Mouse (Mus musculus) urinary bladder, adult 18-20 months (tissue): ENCODE data around the gene Eif1.
"Not testable (repeated sequence)": the region's sequence is repeated elsewhere in the genome, so short reads cannot be mapped to it uniquely, and the experiment has no call there.

ENCODE experiments used
- DNase-seq, 2 experiments: peaks; one replicate each; pipeline ENCODE4 v3.0.0; 2022; ENCODE audit warnings: low spot score in 2 of 2, mixed read lengths in 2 of 2

Eif1 gene

GRCm38 (mm10) chr11:100312096-100312679 is 7.5 kb upstream of the Eif1 start:
- DNase-seq, result no peak

DNA sequence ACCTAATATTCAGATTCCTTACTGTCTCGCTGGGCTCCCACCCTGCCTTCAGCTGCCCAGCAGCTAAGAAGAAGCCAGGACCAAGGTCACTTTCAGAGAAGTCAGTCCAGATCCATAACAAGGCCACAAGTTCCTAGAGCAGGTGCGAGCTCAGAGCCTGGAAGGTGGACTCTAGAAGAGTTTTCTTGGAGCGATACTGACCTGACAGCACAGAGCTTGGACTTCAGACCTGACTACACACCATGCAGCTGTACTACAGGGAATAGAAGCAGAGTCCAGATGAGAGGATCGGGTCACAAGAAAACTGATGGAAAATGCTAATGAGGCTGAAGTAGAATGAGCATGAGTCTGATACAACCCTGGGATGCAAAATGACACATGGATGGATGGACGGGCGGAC is 6.3 kb upstream of the Eif1 start:
- no peak for DNase-seq

GRCm38 (mm10) chr11:100315439-100315838 is 4.2 kb upstream of the Eif1 start:
- DNase-seq, result no peak

DNA sequence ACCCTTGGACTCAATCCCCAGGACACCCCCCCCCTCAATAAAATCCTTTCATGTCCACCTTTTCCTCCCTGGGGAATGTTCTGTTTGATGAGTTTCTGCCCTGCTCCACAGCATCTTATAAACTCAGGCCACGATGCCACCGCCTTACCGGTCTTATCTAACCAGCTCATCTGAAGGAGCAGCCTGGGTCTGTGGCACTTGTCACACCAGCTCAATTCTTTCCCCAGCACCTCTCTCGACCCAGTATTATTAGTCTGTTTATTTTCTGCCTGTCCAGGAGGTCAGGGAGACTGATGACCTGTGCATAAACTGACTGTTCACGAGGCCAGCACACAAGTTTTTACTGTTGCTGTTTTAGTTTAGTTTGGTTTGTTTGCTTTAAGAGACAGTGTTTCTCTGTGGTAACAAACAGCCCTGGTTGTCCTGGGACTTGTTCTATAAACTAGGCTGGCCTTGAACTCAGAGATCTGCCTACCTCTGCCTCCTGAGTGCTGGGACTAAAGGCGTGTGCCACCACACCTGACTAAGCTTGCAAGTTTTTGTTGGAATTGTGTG is 1.8 kb upstream of the Eif1 start:
- DNase-seq, result no peak

DNA sequence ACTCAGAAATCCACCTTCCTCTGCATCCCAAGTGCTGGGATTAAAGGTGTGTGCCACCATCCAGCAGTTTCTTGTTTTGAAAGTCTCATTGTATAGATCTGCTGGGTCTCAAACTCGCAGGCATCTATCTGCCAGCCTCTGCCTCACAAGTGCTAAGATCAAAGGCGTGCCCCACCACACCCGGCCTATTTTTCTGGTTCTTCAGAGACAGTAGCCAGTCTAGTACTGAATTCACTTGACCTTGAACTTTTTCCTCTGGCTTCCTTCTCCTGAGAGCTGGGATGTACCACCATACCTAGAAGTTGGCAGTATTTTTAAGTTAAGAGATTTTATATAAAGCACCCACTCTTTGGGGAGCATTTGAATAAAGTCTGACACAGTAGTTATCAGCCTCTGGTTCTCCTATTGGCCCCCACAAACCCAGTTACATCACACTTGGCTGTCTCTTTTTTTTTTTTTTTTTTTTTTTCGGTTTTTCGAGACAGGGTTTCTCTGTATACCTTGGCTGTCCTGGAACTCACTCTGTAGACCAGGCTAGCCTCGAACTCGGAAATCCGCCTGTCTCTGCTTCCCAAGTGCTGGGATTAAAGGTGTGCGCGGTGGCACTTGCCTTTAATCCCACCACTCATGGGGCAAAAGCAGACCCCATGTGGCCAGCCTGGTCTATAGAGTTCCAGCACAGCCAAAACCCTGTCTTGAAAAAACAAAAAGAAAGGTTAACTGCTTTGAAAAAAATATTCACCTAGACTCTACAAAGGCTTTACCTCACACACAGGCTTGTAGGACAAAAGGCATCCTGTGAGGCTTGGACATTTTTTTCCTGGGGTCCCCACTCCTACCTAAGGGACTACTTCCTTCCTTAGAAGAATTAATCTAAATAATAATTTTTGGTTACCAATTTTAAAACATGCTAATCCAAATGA is 895 bp upstream of the Eif1 start:
- DNase-seq, result no peak

- DNase-seq, result peak; percentile 78 to 96
These were observed 516 bp downstream of the Eif1 start for GRCm38 (mm10) chr11:100320172-100320630.

DNA sequence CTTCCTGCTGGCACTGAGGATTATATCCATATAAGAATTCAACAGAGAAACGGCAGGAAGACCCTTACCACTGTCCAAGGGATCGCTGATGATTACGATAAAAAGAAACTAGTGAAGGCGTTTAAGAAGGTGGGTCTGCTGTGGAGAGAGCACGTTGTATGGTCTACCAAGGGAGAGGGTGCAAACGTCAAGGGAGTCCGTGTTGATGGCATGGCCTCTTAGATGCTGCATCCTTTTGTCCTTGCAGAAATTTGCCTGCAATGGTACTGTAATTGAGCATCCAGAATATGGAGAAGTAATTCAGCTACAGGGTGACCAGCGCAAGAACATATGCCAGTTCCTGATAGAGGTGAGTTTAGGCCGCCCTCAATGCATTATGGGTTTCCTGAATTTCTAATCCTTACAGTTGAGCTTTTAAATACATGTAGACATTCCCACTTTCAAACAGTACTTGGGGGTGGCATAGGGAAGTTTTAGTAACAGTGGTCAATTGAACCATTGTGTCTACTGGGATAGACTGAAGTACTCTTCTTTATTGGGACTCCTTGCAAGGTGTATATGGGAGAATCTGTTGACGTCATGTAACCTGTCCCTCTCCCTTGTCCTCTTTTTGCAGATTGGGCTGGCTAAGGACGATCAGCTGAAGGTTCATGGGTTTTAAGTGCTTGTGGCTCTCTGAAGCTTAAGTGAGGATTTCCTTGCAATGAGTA is 1.2 kb downstream of the Eif1 start:
- not testable (repeated sequence) for DNase-seq

GRCm38 (mm10) chr11:100321479-100322305 is 2.0 kb downstream of the Eif1 start:
- not testable (repeated sequence) for DNase-seq

DNA sequence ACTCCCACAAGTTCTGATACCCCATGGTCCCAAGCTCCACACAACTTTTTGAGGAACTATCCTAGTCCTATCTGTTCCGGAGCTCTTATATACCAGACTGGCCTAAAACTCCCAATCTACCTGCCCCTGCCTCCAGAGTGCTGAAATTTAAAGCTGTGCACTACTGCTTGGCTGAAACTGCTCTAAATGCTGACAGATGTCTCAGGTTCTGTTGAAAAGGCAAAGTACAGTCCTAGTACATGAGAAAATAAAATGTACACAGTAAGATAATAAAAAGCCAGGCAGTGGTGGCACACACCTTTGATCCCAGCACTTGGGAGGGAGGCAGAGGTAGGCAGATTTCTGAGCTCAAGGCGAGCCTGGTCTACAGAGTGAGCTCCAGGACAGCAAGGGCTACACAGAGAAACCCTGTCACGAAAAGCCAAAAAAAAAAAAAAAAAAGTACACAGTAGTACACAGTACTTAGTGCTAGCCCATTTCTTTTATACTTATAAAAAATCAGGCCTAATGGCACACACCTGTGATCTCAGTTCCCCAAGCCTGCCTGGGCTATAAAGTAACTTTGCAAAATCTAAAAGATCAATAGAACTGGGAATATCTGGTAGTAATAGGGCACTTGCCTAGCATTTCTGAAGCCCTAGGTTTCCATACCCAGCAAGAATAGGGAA is 3.0 kb downstream of the Eif1 start:
- DNase-seq, result no peak

DNA sequence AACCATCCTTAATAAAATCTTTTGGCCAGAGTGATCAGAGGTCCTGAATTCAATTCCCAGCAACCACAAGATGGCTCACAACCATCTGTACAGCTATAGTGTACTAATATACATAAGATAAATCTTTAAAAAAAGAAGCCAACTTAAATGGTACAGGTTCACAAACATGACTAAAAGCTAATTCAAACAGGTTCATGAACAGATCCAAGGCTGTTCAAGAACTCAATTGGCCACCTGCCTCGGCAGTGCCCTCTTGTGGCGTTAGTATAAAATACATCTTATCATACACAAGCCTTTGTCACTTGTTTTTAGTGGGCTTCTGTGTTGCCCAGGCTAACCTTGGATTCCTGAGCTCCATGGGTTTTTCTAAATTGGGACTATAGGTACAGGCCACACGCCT is 3.9 kb downstream of the Eif1 start:
- DNase-seq, result peak in 1 of 2 experiments; percentile 31

GRCm38 (mm10) chr11:100325062-100325629 is 5.5 kb downstream of the Eif1 start:
- no peak for DNase-seq

DNA sequence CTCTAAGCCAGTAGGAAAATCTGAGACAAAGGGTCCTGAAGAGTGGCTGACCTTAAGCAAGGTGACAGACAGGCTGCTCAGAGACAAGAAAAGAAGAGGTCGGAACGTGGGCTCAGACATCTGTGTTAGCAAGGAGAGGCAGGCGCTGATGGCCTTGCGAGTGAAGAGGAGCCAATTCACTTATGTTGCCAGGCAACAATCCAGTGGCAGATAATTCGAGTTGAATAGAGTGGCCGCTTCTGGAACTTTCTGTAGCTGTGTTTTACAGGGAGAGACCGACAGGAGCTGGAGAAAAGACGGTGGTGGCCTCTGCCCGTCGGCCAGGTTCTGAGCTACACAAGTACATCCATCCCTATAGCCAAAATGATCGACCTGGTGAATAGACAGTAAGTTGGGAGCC is 7.6 kb downstream of the Eif1 start:
- DNase-seq, result no peak

GRCm38 (mm10) chr11:100327761-100328160 is 8.1 kb downstream of the Eif1 start:
- DNase-seq, result no peak

- DNase-seq, result no peak
These were observed 10.6 kb downstream of the Eif1 start for GRCm38 (mm10) chr11:100330235-100330634.

GRCm38 (mm10) chr11:100330816-100331375 is 11.2 kb downstream of the Eif1 start:
- DNase-seq, result not testable (repeated sequence)

- no peak for DNase-seq
These were observed 13.3 kb downstream of the Eif1 start for GRCm38 (mm10) chr11:100332766-100333515.

GRCm38 (mm10) chr11:100333944-100334457 is 14.3 kb downstream of the Eif1 start, which contains the start of gene Gast:
Gene Gast, plus strand, starts transcription at chr11:100334407.
- DNase-seq, result no peak

DNA sequence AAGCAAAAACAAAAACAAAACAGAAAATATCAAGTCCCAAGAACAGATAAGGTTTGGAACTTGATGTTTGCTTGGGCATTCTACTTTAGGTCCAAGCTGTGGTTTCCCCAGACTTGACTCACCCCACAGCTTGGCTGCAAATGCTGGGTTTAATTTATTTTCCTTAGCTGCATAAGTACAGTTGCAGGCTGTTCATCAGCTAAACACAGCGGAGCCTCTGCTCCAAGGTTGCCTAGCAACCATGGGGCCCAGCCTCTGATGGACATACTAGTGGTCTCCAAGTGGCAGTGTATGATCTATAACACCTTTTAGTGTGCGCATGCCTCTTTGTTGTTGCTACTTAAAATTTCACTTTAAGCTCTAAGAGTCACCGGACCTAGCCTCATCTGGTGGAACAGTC is 16.0 kb downstream of the Eif1 start:
- DNase-seq, result no peak

GRCm38 (mm10) chr11:100344269-100344668 is 24.6 kb downstream of the Eif1 start:
- DNase-seq, result no peak
